Mouse (Mus musculus) embryonic facial prominence, embryonic 11.5 days (tissue): ENCODE measurements around the gene Abhd4. TPM values are rescaled to one million over a fixed set of nuclear protein-coding genes. Genes with fewer than 3 reads are reported as not detected.
"Not testable (repeated sequence)": the region's sequence is repeated elsewhere in the genome, so short reads cannot be mapped to it uniquely, and the experiment has no call there.

Experiments
- ATAC-seq: fragments of 200-750 bp; cut with Nextera tagmentation; replicated peaks from 2 replicates; pipeline ENCODE4 v1.8.0; 2017; ENCODE audit warnings: low read depth; ENCODE audit not compliant: insufficient number of reproducible peaks, low FRiP score, low TSS enrichment
- DNase-seq: peaks from one replicate; pipeline ENCODE4 v3.0.0-alpha.2; 2015; ENCODE audit warnings: low spot score
- H3K27ac ChIP-seq: fragments of 300-500 bp; sonication (generic); replicated peaks from 2 replicates; pipeline ENCODE4 v1.5.1; 2014; ENCODE audit warnings: mild to moderate bottlenecking, low read depth, low read length, control low read depth
- H3K27me3 ChIP-seq: fragments of 300-500 bp; sonication (generic); 2 replicates; pipeline ENCODE4 v1.6.1; 2014; ENCODE audit warnings: mild to moderate bottlenecking, low read length, moderate library complexity, mixed read lengths; ENCODE audit not compliant: control insufficient read depth, insufficient read depth
- H3K36me3 ChIP-seq: fragments of 300-500 bp; sonication (generic); replicated peaks from 2 replicates; pipeline ENCODE4 v1.6.1; 2014; ENCODE audit warnings: low read depth, mild to moderate bottlenecking, low read length, moderate library complexity, mixed read lengths; ENCODE audit not compliant: control insufficient read depth, insufficient read depth
- H3K4me1 ChIP-seq: fragments of 300-500 bp; sonication (generic); 2 replicates; pipeline ENCODE4 v1.6.1; 2014; ENCODE audit warnings: low read length, mixed read lengths; ENCODE audit not compliant: control insufficient read depth, insufficient read depth
- H3K4me2 ChIP-seq: fragments of 300-500 bp; sonication (generic); 2 replicates; pipeline ENCODE4 v1.6.1; 2014; ENCODE audit warnings: low read depth, mild to moderate bottlenecking, control low read depth, low read length, moderate library complexity
- H3K4me3 ChIP-seq: fragments of 300-500 bp; sonication (generic); 2 replicates; pipeline ENCODE4 v1.5.1; 2014; ENCODE audit warnings: low read depth, low read length, control low read depth
- H3K9ac ChIP-seq: fragments of 300-500 bp; sonication (generic); replicated peaks from 2 replicates; pipeline ENCODE4 v1.6.1; 2014; ENCODE audit warnings: mild to moderate bottlenecking, control low read depth, low read length
- H3K9me3 ChIP-seq: fragments of 300-500 bp; sonication (generic); replicated peaks from 2 replicates; pipeline ENCODE4 v1.6.1; 2016; ENCODE audit warnings: mild to moderate bottlenecking, low read length, inconsistent platforms, mixed read lengths; ENCODE audit not compliant: control insufficient read depth
- WGBS: fragments of 180-500 bp; shearing (Covaris S2); extraction: QIAGEN DNeasy Blood & Tissue Kit; methylation state at CpG from one replicate; pipeline ENCODE4 v1.1.7; 2014; 5-methylcytosine and 5-hydroxymethylcytosine counted together
- polyA plus RNA-seq: library from polyadenylated mRNA; unstranded; fragments of >200 nt; fragmentation: Nextera tagmentation; extraction: Ambion mirVana; gene quantifications from 2 replicates; pipeline ENCODE4 v1.2.1, GENCODE M21; 2014

Gene Abhd4
- polyA plus RNA-seq, 1 experiment from 2014 or later = 44.3 TPM

- not testable (repeated sequence) for H3K9ac ChIP-seq, H3K36me3 ChIP-seq, H3K4me2 ChIP-seq, H3K4me1 ChIP-seq, DNase-seq, H3K9me3 ChIP-seq, H3K27me3 ChIP-seq, ATAC-seq, H3K27ac ChIP-seq, H3K4me3 ChIP-seq
- 65% methylated on average over 3 of the region's 4 CpGs for WGBS
Measured at GRCm38 (mm10) chr14:54229849-54230248, 24.1 kb upstream of the Abhd4 start.

GRCm38 (mm10) chr14:54230638-54231150 is 23.3 kb upstream of the Abhd4 start:
- no peaks in the 10 kb centered on the region for H3K9me3 ChIP-seq
- H3K4me3 ChIP-seq = no peak overlapping the region
- 85% methylated on average over 14 of the region's 14 CpGs for WGBS
- H3K9ac ChIP-seq = no peak overlapping the region
- H3K4me2 ChIP-seq = no peak overlapping the region
- H3K27me3 ChIP-seq = no peaks in the 10 kb centered on the region
- no peak overlapping the region for H3K27ac ChIP-seq
- H3K36me3 ChIP-seq = no peaks in the 10 kb centered on the region
- no peak for DNase-seq
- H3K4me1 ChIP-seq = peaks cover 2% of the 10 kb centered on the region; the same call in 1 of the 2 replicates
- no peak for ATAC-seq

GRCm38 (mm10) chr14:54231176-54231956 is 22.6 kb upstream of the Abhd4 start:
- no peaks in the 10 kb centered on the region for H3K9me3 ChIP-seq
- WGBS = 81% methylated on average over 20 of the region's 21 CpGs
- no peaks in the 10 kb centered on the region for H3K36me3 ChIP-seq
- H3K4me3 ChIP-seq = no peak overlapping the region
- no peaks in the 10 kb centered on the region for H3K27me3 ChIP-seq
- H3K9ac ChIP-seq = no peak overlapping the region
- H3K27ac ChIP-seq = no peak overlapping the region
- peaks cover 2% of the 10 kb centered on the region; the same call in 1 of the 2 replicates for H3K4me1 ChIP-seq
- no peak overlapping the region for H3K4me2 ChIP-seq
- no peak for ATAC-seq
- no peak for DNase-seq

GRCm38 (mm10) chr14:54232143-54232542 is 21.8 kb upstream of the Abhd4 start:
- no peak for DNase-seq
- no peaks in the 10 kb centered on the region for H3K27me3 ChIP-seq
- H3K9me3 ChIP-seq = no peaks in the 10 kb centered on the region
- H3K4me1 ChIP-seq = peaks cover 2% of the 10 kb centered on the region; the same call in 1 of the 2 replicates
- no peak overlapping the region for H3K4me3 ChIP-seq
- no peak overlapping the region for H3K9ac ChIP-seq
- H3K4me2 ChIP-seq = no peak overlapping the region
- 84% methylated on average over 9 of the region's 9 CpGs for WGBS
- no peaks in the 10 kb centered on the region for H3K36me3 ChIP-seq
- ATAC-seq = no peak
- no peak overlapping the region for H3K27ac ChIP-seq

GRCm38 (mm10) chr14:54232811-54233558 is 21.0 kb upstream of the Abhd4 start:
- 34% methylated on average over 9 of the region's 9 CpGs for WGBS
- Histone ChIP-seq H3K9ac (no peak overlapping the region), H3K4me1 (peaks cover 2% of the 10 kb centered on the region; the same call in 1 of the 2 replicates), H3K4me3 (no peak overlapping the region), H3K27ac (no peak overlapping the region), H3K36me3 (no peaks in the 10 kb centered on the region), H3K27me3 (no peaks in the 10 kb centered on the region), H3K4me2 (no peak overlapping the region), H3K9me3 (no peaks in the 10 kb centered on the region)
- ATAC-seq = no peak
- no peak for DNase-seq

GRCm38 (mm10) chr14:54233559-54234143 is 20.3 kb upstream of the Abhd4 start:
- DNase-seq (no peak), ATAC-seq (no peak)
- H3K27ac ChIP-seq = no peak overlapping the region
- H3K4me1 ChIP-seq = peaks cover 2% of the 10 kb centered on the region; the same call in 1 of the 2 replicates
- no peaks in the 10 kb centered on the region for H3K9me3 ChIP-seq
- WGBS = 77% methylated on average over 16 of the region's 16 CpGs
- H3K4me3 ChIP-seq = no peak overlapping the region
- H3K27me3 ChIP-seq = no peaks in the 10 kb centered on the region
- no peaks in the 10 kb centered on the region for H3K36me3 ChIP-seq
- no peak overlapping the region for H3K4me2 ChIP-seq
- H3K9ac ChIP-seq = no peak overlapping the region

- no peak for DNase-seq
- no peak overlapping the region for H3K4me2 ChIP-seq
- H3K9ac ChIP-seq = no peak overlapping the region
- no peaks in the 10 kb centered on the region for H3K36me3 ChIP-seq
- H3K9me3 ChIP-seq = no peaks in the 10 kb centered on the region
- H3K4me1 ChIP-seq = peaks cover 2% of the 10 kb centered on the region; the same call in 1 of the 2 replicates
- 86% methylated on average over 20 of the region's 20 CpGs for WGBS
- no peaks in the 10 kb centered on the region for H3K27me3 ChIP-seq
- no peak for ATAC-seq
- no peak overlapping the region for H3K27ac ChIP-seq
- no peak overlapping the region for H3K4me3 ChIP-seq
Measured at GRCm38 (mm10) chr14:54234231-54235040, 19.6 kb upstream of the Abhd4 start.
